Mouse (Mus musculus): ENCODE measurements at regions not wholly inside any gene's neighbourhood (a gene's known extent, or its start where the extent isn't known, plus 50 kb on each side); places are given as distances from the start of the nearest gene placed in this dataset.

GRCm38 (mm10) chr8:86320938-86321337 lies 259.5 kb downstream of the Abcc12 start:
- Histone ChIP-seq H3K4me3 (ENCODE audit: low read length) (no peak overlapping the region), H3K36me3 (ENCODE audit: control insufficient read depth, insufficient read depth, low read length) (no peaks in the 10 kb centered on the region), H3K9ac (ENCODE audit: low read depth, low read length) (no peak overlapping the region), H3K27me3 (ENCODE audit: control insufficient read depth, insufficient read depth, low read length) (no peaks in the 10 kb centered on the region), H3K4me2 (replicated peaks; ENCODE audit: low read depth, low read length) (no peak overlapping the region), H3K27ac (ENCODE audit: low read depth, low read length) (no peak overlapping the region), H3K9me3 (ENCODE audit: control insufficient read depth, low read length) (no peaks in the 10 kb centered on the region), H3K4me1 (ENCODE audit: control insufficient read depth, insufficient read depth, low read length) (no peaks in the 10 kb centered on the region)
- 87% methylated on average over 3 of the region's 3 CpGs for WGBS
- ATAC-seq (ENCODE audit: low FRiP score, low TSS enrichment), result no peak

- Histone ChIP-seq H3K9ac (ENCODE audit: low read depth, low read length) (no peak overlapping the region), H3K27ac (ENCODE audit: low read depth, low read length) (no peak overlapping the region), H3K36me3 (ENCODE audit: control insufficient read depth, insufficient read depth, low read length) (no peaks in the 10 kb centered on the region), H3K4me2 (replicated peaks; ENCODE audit: low read depth, low read length) (no peak overlapping the region), H3K9me3 (ENCODE audit: control insufficient read depth, low read length) (no peaks in the 10 kb centered on the region), H3K27me3 (ENCODE audit: control insufficient read depth, insufficient read depth, low read length) (no peaks in the 10 kb centered on the region), H3K4me3 (ENCODE audit: low read length) (no peak overlapping the region), H3K4me1 (ENCODE audit: control insufficient read depth, insufficient read depth, low read length) (no peaks in the 10 kb centered on the region)
- 78% methylated on average over 3 of the region's 3 CpGs for WGBS
- no peak for ATAC-seq (ENCODE audit: low FRiP score, low TSS enrichment)
These were observed 262.0 kb downstream of the Abcc12 start for GRCm38 (mm10) chr8:86318531-86318930.

GRCm38 (mm10) chr8:86316236-86316635 lies 264.2 kb downstream of the Abcc12 start:
- Histone ChIP-seq H3K4me3 (ENCODE audit: low read length) (no peak overlapping the region), H3K9me3 (ENCODE audit: control insufficient read depth, low read length) (no peaks in the 10 kb centered on the region), H3K27me3 (ENCODE audit: control insufficient read depth, insufficient read depth, low read length) (no peaks in the 10 kb centered on the region), H3K4me1 (ENCODE audit: control insufficient read depth, insufficient read depth, low read length) (no peaks in the 10 kb centered on the region), H3K9ac (ENCODE audit: low read depth, low read length) (no peak overlapping the region), H3K27ac (ENCODE audit: low read depth, low read length) (no peak overlapping the region), H3K4me2 (replicated peaks; ENCODE audit: low read depth, low read length) (no peak overlapping the region), H3K36me3 (ENCODE audit: control insufficient read depth, insufficient read depth, low read length) (no peaks in the 10 kb centered on the region)
- ATAC-seq (ENCODE audit: low FRiP score, low TSS enrichment), result no peak
- 85% methylated on average over 7 of the region's 7 CpGs for WGBS

- Histone ChIP-seq H3K9ac (ENCODE audit: low read depth, low read length) (no peak overlapping the region), H3K4me3 (ENCODE audit: low read length) (no peak overlapping the region), H3K9me3 (ENCODE audit: control insufficient read depth, low read length) (no peaks in the 10 kb centered on the region), H3K27me3 (ENCODE audit: control insufficient read depth, insufficient read depth, low read length) (no peaks in the 10 kb centered on the region), H3K4me1 (ENCODE audit: control insufficient read depth, insufficient read depth, low read length) (no peaks in the 10 kb centered on the region), H3K4me2 (replicated peaks; ENCODE audit: low read depth, low read length) (no peak overlapping the region), H3K36me3 (ENCODE audit: control insufficient read depth, insufficient read depth, low read length) (no peaks in the 10 kb centered on the region), H3K27ac (ENCODE audit: low read depth, low read length) (no peak overlapping the region)
- 74% methylated on average over 2 of the region's 2 CpGs for WGBS
- ATAC-seq (ENCODE audit: low FRiP score, low TSS enrichment), result no peak
These were observed 271.0 kb downstream of the Abcc12 start for GRCm38 (mm10) chr8:86309460-86309859.

GRCm38 (mm10) chr8:86307339-86307738 lies 273.1 kb downstream of the Abcc12 start:
- no peak overlapping the region for H3K4me2 ChIP-seq (replicated peaks; ENCODE audit: low read depth, low read length)
- 82% methylated on average over 3 of the region's 3 CpGs for WGBS
- H3K4me1 ChIP-seq (ENCODE audit: control insufficient read depth, insufficient read depth, low read length), result no peaks in the 10 kb centered on the region
- no peak overlapping the region for H3K27ac ChIP-seq (ENCODE audit: low read depth, low read length)
- no peak overlapping the region for H3K4me3 ChIP-seq (ENCODE audit: low read length)
- no peaks in the 10 kb centered on the region for H3K27me3 ChIP-seq (ENCODE audit: control insufficient read depth, insufficient read depth, low read length)
- no peaks in the 10 kb centered on the region for H3K9me3 ChIP-seq (ENCODE audit: control insufficient read depth, low read length)
- no peaks in the 10 kb centered on the region for H3K36me3 ChIP-seq (ENCODE audit: control insufficient read depth, insufficient read depth, low read length)
- ATAC-seq (ENCODE audit: low FRiP score, low TSS enrichment), result no peak
- H3K9ac ChIP-seq (ENCODE audit: low read depth, low read length), result no peak overlapping the region

- 46% methylated on average over 4 of the region's 4 CpGs for WGBS
- Histone ChIP-seq H3K9ac (ENCODE audit: low read depth, low read length) (no peak overlapping the region), H3K4me1 (ENCODE audit: control insufficient read depth, insufficient read depth, low read length) (no peaks in the 10 kb centered on the region), H3K9me3 (ENCODE audit: control insufficient read depth, low read length) (no peaks in the 10 kb centered on the region), H3K27me3 (ENCODE audit: control insufficient read depth, insufficient read depth, low read length) (no peaks in the 10 kb centered on the region), H3K4me2 (replicated peaks; ENCODE audit: low read depth, low read length) (no peak overlapping the region), H3K36me3 (ENCODE audit: control insufficient read depth, insufficient read depth, low read length) (no peaks in the 10 kb centered on the region), H3K4me3 (ENCODE audit: low read length) (no peak overlapping the region), H3K27ac (ENCODE audit: low read depth, low read length) (peak overlapping the region; percentile 12; the same call in 1 of the 2 replicates)
- ATAC-seq (ENCODE audit: low FRiP score, low TSS enrichment), result peak; percentile 71; the same call in 1 of the 2 replicates
These were observed 278.5 kb downstream of the Abcc12 start for GRCm38 (mm10) chr8:86301885-86302509.

- Histone ChIP-seq H3K4me1 (ENCODE audit: control insufficient read depth, insufficient read depth, low read length) (no peaks in the 10 kb centered on the region), H3K27ac (ENCODE audit: low read depth, low read length) (no peak overlapping the region), H3K9me3 (ENCODE audit: control insufficient read depth, low read length) (no peaks in the 10 kb centered on the region), H3K4me3 (ENCODE audit: low read length) (no peak overlapping the region), H3K9ac (ENCODE audit: low read depth, low read length) (no peak overlapping the region), H3K4me2 (replicated peaks; ENCODE audit: low read depth, low read length) (no peak overlapping the region), H3K27me3 (ENCODE audit: control insufficient read depth, insufficient read depth, low read length) (no peaks in the 10 kb centered on the region), H3K36me3 (ENCODE audit: control insufficient read depth, insufficient read depth, low read length) (no peaks in the 10 kb centered on the region)
- 78% methylated on average over 3 of the region's 3 CpGs for WGBS
- no peak for ATAC-seq (ENCODE audit: low FRiP score, low TSS enrichment)
These were observed 291.6 kb downstream of the Abcc12 start for GRCm38 (mm10) chr8:86288713-86289384.

GRCm38 (mm10) chr8:86282922-86283321 lies 297.6 kb downstream of the Abcc12 start:
- Histone ChIP-seq H3K4me3 (ENCODE audit: low read length) (no peak overlapping the region), H3K36me3 (ENCODE audit: control insufficient read depth, insufficient read depth, low read length) (no peaks in the 10 kb centered on the region), H3K9ac (ENCODE audit: low read depth, low read length) (no peak overlapping the region), H3K9me3 (ENCODE audit: control insufficient read depth, low read length) (no peaks in the 10 kb centered on the region), H3K27ac (ENCODE audit: low read depth, low read length) (no peak overlapping the region), H3K4me2 (replicated peaks; ENCODE audit: low read depth, low read length) (no peak overlapping the region), H3K27me3 (ENCODE audit: control insufficient read depth, insufficient read depth, low read length) (no peaks in the 10 kb centered on the region), H3K4me1 (ENCODE audit: control insufficient read depth, insufficient read depth, low read length) (no peaks in the 10 kb centered on the region)
- 61% methylated on average over 7 of the region's 7 CpGs for WGBS
- no peak for ATAC-seq (ENCODE audit: low FRiP score, low TSS enrichment)

- Histone ChIP-seq H3K36me3 (ENCODE audit: control insufficient read depth, insufficient read depth, low read length) (no peaks in the 10 kb centered on the region), H3K9me3 (ENCODE audit: control insufficient read depth, low read length) (no peaks in the 10 kb centered on the region), H3K4me1 (ENCODE audit: control insufficient read depth, insufficient read depth, low read length) (no peaks in the 10 kb centered on the region), H3K4me3 (ENCODE audit: low read length) (no peak overlapping the region), H3K9ac (ENCODE audit: low read depth, low read length) (no peak overlapping the region), H3K27me3 (ENCODE audit: control insufficient read depth, insufficient read depth, low read length) (no peaks in the 10 kb centered on the region), H3K27ac (ENCODE audit: low read depth, low read length) (no peak overlapping the region), H3K4me2 (replicated peaks; ENCODE audit: low read depth, low read length) (no peak overlapping the region)
- 75% methylated on average over 18 of the region's 18 CpGs for WGBS
- no peak for ATAC-seq (ENCODE audit: low FRiP score, low TSS enrichment)
These were observed 300.3 kb downstream of the Abcc12 start for GRCm38 (mm10) chr8:86280093-86280721.
